Mouse (Mus musculus) heart, embryonic 13.5 days (tissue): ENCODE data around the gene Igf2r. TPM values are rescaled to one million over a fixed set of nuclear protein-coding genes. Genes with fewer than 3 reads are reported as not detected.

ENCODE experiments used
- ATAC-seq: fragments of 200-750 bp; cut with Nextera tagmentation; 2 replicates; pipeline ENCODE4 v1.8.0; 2017; ENCODE audit warnings: moderate TSS enrichment; ENCODE audit not compliant: insufficient number of reproducible peaks, low FRiP score, low TSS enrichment; ENCODE audit errors: extremely low read depth
- H3K27ac ChIP-seq: fragments of 300-500 bp; sonication (generic); replicated peaks from 2 replicates; pipeline ENCODE4 v1.5.1; 2015; ENCODE audit warnings: moderate library complexity, mild to moderate bottlenecking, inconsistent platforms
- H3K27me3 ChIP-seq: fragments of 300-500 bp; sonication (generic); replicated peaks from 2 replicates; pipeline ENCODE4 v1.6.1; 2015; ENCODE audit warnings: mild to moderate bottlenecking, inconsistent platforms
- H3K36me3 ChIP-seq: fragments of 300-500 bp; sonication (generic); 2 replicates; pipeline ENCODE4 v1.6.1; 2015; ENCODE audit warnings: mild to moderate bottlenecking, inconsistent platforms
- H3K4me1 ChIP-seq: fragments of 300-500 bp; sonication (generic); 2 replicates; pipeline ENCODE4 v1.6.1; 2015; ENCODE audit warnings: inconsistent platforms
- H3K4me2 ChIP-seq: fragments of 300-500 bp; sonication (generic); 2 replicates; pipeline ENCODE4 v1.6.1; 2015; ENCODE audit warnings: inconsistent platforms, mild to moderate bottlenecking, moderate library complexity
- H3K4me3 ChIP-seq: fragments of 300-500 bp; sonication (generic); 2 replicates; pipeline ENCODE4 v1.5.1; 2015; ENCODE audit warnings: moderate library complexity, mild to moderate bottlenecking, inconsistent platforms
- H3K9ac ChIP-seq: fragments of 300-500 bp; sonication (generic); 2 replicates; pipeline ENCODE4 v1.6.1; 2015; ENCODE audit warnings: inconsistent platforms, mild to moderate bottlenecking, moderate library complexity
- H3K9me3 ChIP-seq: fragments of 300-500 bp; sonication (generic); 2 replicates; pipeline ENCODE4 v1.6.1; 2016; ENCODE audit warnings: inconsistent platforms
- WGBS: fragments of 180-500 bp; shearing (Covaris S2); methylation state at CpG from one replicate; pipeline ENCODE4 v1.1.7; 2015; ENCODE audit warnings: mixed read lengths; 5-methylcytosine and 5-hydroxymethylcytosine counted together
- polyA plus RNA-seq: library from polyadenylated mRNA; unstranded; fragments of >200 nt; fragmentation: Nextera tagmentation; extraction: Ambion mirVana; gene quantifications from 2 replicates; pipeline ENCODE4 v1.2.1, GENCODE M21; 2015

Gene Igf2r
- polyA plus RNA-seq, 1 experiment from 2014 or later = 143 TPM

DNA sequence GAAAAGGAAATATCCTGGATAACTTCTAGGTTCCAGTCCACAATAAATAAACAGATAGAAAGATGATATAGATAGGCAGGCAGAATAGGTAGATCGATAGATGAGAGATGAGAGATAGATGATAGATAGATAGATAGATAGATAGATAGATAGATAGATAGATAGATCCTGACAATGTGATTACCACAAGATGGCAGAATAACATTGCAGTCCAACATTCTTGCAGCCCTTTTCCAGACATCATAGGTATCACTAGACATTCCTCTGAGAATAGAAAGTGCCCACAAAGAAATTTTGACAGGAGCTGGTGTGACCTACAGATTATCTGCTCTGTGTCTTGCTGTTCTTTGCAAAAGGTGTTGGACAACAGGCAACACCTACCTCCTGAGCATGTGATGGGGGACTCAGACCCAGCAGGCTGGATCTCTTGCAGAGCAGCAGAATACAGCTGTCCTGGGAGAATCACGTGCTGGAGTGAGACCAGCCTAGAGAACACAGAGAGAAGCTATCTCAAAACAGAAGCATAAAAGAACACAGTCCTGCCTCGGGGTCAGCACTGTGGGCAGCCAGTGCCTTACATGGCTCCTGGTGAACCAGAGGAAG, 28.1 kb upstream of the Igf2r start:
- Histone ChIP-seq H3K27me3 (no peaks in the 10 kb centered on the region), H3K4me2 (no peak overlapping the region), H3K27ac (peak overlapping the region; percentile 99), H3K9me3 (no peaks in the 10 kb centered on the region), H3K36me3 (peaks cover 41% of the 10 kb centered on the region), H3K4me3 (no peak overlapping the region), H3K4me1 (peaks cover 87% of the 10 kb centered on the region), H3K9ac (peak overlapping the region; percentile 60)
- no peak for ATAC-seq
- 48% methylated on average over 3 of the region's 3 CpGs for WGBS

DNA sequence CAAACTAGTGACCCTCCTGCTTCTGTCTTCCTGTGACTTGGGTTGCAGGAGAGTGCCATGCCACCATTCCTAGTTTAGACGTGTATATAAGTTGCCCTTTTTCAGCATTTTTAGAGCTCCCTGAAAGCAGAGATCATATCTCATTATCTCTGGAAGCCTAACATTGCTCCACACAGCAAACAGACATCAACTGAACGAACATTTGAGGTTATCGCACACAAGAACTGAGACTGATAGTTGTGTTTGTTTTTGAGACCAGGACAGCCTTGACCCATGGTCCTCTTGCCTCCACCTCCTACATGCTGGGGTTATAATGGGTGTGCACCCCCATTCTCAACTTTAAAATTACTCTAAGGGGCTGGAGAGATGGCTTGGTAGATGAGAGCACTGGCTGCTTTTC, 27.2 kb upstream of the Igf2r start:
- Histone ChIP-seq H3K4me1 (peaks cover 90% of the 10 kb centered on the region), H3K9me3 (no peaks in the 10 kb centered on the region), H3K9ac (no peak overlapping the region), H3K36me3 (peaks cover 35% of the 10 kb centered on the region), H3K4me2 (no peak overlapping the region), H3K4me3 (no peak overlapping the region), H3K27me3 (no peaks in the 10 kb centered on the region), H3K27ac (peak overlapping the region; percentile 99)
- 57% methylated on average over 3 of the region's 3 CpGs for WGBS
- no peak for ATAC-seq

DNA sequence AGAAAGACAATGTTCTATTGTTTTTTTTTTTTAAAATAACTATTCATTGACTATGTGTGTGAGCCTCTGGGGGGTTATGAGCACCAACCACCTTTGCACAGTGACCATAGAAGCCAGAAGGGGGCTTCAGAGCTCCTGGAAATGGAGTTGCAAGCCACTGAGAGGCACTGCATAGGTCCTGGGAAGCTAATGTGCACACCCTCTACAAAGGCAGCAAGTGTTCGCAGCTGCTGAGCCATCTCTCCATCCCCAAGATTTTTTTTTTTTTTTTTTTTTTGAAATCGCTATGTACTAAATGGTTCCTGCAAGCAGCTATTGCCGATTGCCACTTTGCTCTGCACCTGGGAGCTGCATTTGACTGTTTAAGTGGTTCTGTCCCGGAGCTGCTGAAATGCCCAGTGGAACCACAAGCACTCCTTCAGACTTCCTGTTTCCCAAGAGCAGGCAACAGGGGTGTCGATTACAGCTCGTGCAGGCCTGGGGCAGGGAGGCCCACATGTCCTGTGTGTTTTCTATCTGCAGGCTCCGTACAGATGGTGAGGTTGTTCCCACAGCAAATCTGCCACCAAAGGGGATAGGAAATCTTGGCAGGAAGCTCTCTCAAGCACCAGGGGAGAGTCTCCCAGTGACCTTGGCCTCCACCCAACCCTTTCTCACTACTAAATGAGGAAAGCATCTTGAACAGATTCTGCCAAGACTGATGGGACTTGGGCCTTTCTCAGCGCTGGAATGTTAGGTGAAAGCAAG, 24.4 kb upstream of the Igf2r start:
- no peak for ATAC-seq
- Histone ChIP-seq H3K9me3 (no peaks in the 10 kb centered on the region), H3K9ac (peak overlapping the region; percentile 47), H3K4me3 (no peak overlapping the region), H3K36me3 (peaks cover 31% of the 10 kb centered on the region), H3K27me3 (no peaks in the 10 kb centered on the region), H3K4me1 (peaks cover 96% of the 10 kb centered on the region), H3K4me2 (peak overlapping the region; percentile 11; the same call in 1 of the 2 replicates), H3K27ac (peak overlapping the region; percentile 99)
- 13% methylated on average over 8 of the region's 8 CpGs for WGBS

DNA sequence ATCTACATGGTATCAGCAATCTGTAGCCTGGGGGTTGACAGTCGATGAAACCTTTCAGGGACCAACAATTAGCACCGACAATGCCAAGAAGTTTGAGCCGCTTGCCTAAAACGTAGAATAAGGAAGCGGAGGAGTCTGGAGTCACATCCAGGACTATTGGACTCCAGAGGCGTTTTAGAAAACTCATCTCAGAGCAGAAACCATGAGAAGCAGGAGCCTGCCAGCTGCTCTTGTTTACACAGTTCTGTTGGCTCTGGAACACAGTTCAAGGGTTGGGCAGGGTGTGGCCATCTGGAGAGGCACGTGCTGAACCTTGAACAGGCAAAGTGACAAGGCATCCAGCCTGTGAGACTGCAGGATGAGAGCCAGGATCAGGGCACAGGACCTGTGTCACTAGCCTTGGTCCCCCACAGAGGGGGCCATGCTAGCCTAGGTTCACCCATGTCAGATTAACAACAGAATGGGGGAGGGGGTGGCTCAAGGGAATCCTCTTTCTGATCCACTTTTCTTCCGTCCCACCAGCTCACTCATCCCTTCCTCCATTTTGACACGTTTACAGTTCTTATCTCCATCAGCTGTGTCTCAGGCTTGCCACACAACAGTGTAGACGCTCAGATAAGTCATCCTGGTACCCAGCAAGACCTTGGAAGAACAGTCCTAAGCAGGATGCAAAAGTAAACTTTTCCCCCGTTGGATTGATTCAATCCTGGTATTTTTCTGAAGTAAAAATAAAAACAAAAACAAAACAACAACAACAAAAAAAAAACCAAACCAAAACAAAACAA, 23.1 kb upstream of the Igf2r start:
- Histone ChIP-seq H3K4me3 (no peak overlapping the region), H3K27me3 (no peaks in the 10 kb centered on the region), H3K4me2 (no peak overlapping the region), H3K4me1 (peaks cover 84% of the 10 kb centered on the region), H3K9me3 (peaks cover 6% of the 10 kb centered on the region; the same call in 1 of the 2 replicates), H3K27ac (peak overlapping the region; percentile 99), H3K9ac (peak overlapping the region; percentile 11; the same call in 1 of the 2 replicates), H3K36me3 (peaks cover 32% of the 10 kb centered on the region)
- peak; percentile 34; the same call in 1 of the 2 replicates for ATAC-seq
- WGBS = 42% methylated on average over 11 of the region's 11 CpGs

DNA sequence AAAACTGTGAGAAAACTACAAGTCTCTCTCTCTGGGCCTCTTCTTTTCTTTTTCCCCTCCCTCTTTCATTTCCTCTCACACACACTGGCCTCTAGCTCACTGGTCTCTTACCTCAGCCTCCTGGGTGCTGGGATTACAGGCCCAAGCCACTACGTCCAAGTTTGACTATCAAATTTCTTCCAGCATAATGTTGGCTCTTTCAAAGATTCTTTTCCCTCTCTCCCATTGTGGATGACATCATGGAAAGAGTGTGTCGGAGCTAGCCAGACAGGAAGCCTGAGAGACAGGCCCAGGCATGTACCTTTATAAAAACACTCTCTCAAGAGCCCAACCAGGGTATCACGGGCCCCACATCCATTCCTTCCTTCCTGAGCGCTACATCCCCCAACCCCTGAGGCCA, 22.0 kb upstream of the Igf2r start:
- Histone ChIP-seq H3K9me3 (peaks cover 8% of the 10 kb centered on the region; the same call in 1 of the 2 replicates), H3K4me1 (peaks cover 81% of the 10 kb centered on the region), H3K36me3 (peaks cover 43% of the 10 kb centered on the region), H3K4me3 (0 out of 2 replicates have a peak overlapping the region, but pooled peaks have one; percentile 5), H3K4me2 (peak overlapping the region; percentile 51), H3K9ac (peak overlapping the region; percentile 74), H3K27ac (peak overlapping the region; percentile 99), H3K27me3 (no peaks in the 10 kb centered on the region)
- ATAC-seq = no peak
- 12% methylated on average over 4 of the region's 4 CpGs for WGBS

DNA sequence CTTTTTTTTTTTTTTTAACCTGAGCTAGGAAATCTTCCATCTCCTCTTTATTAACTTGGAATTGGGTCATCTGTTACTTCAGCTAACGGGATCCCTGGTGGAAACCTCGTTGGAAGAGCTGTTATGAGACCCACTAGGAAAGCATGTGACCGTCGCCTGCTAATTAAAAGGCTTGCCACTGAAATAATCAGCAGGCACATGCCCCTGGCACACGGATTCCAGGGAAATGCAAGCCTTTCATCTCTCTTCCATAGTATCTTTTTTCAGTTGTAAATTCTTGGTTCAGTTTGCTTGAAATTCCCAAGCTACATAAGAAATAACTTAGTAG, 21.6 kb upstream of the Igf2r start:
- H3K27me3 ChIP-seq = no peaks in the 10 kb centered on the region
- peaks cover 81% of the 10 kb centered on the region for H3K4me1 ChIP-seq
- peaks cover 47% of the 10 kb centered on the region for H3K36me3 ChIP-seq
- H3K9me3 ChIP-seq = peaks cover 8% of the 10 kb centered on the region; the same call in 1 of the 2 replicates
- peak overlapping the region; percentile 99 for H3K27ac ChIP-seq
- H3K4me3 ChIP-seq = 0 out of 2 replicates have a peak overlapping the region, but pooled peaks have one; percentile 5
- WGBS = 8% methylated on average over 5 of the region's 5 CpGs
- peak overlapping the region; percentile 51 for H3K4me2 ChIP-seq
- peak overlapping the region; percentile 74 for H3K9ac ChIP-seq
- ATAC-seq = no peak

DNA sequence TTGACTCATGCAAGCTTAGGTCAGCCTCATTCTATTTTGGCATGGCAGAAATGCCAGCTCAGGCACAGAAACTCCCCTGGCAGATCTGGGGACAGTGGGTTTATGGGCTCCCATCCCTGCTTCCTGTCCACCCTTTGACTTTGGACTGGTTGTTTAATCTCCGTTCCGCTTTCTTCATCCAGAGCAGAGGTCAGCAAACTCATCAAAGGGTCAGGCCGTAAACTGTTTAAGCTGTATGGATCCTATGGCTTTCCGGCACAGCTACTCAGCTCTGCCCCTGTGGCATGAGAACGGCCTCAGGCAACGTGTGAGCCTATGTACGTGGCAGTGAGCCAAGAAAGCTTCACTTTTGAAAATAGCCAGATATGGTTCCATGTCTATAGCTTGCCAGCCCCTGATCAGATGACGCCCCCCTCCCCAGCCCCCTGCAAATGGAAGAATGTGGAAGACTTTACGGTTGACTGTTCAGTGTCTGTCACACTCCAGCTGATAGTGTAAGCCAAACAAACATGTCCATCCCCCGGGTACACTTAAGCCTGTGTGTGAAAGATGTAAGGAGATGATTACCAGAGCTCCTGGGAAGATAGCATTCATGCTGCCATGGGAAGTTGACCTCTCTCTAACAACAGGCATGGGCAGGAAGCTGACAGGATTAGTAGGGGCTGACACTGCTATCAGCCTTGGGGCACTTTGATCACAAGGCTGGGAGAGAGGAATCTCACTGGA, 21.1 kb upstream of the Igf2r start:
- peak overlapping the region; percentile 74 for H3K9ac ChIP-seq
- peak; percentile 88 for ATAC-seq
- peaks cover 8% of the 10 kb centered on the region; the same call in 1 of the 2 replicates for H3K9me3 ChIP-seq
- 8% methylated on average over 10 of the region's 10 CpGs for whole genome bisulfite sequencing
- peaks cover 50% of the 10 kb centered on the region for H3K36me3 ChIP-seq
- H3K4me3 ChIP-seq = no peak overlapping the region
- peaks cover 78% of the 10 kb centered on the region for H3K4me1 ChIP-seq
- H3K27me3 ChIP-seq = no peaks in the 10 kb centered on the region
- peak overlapping the region; percentile 51 for H3K4me2 ChIP-seq
- H3K27ac ChIP-seq = peak overlapping the region; percentile 99

DNA sequence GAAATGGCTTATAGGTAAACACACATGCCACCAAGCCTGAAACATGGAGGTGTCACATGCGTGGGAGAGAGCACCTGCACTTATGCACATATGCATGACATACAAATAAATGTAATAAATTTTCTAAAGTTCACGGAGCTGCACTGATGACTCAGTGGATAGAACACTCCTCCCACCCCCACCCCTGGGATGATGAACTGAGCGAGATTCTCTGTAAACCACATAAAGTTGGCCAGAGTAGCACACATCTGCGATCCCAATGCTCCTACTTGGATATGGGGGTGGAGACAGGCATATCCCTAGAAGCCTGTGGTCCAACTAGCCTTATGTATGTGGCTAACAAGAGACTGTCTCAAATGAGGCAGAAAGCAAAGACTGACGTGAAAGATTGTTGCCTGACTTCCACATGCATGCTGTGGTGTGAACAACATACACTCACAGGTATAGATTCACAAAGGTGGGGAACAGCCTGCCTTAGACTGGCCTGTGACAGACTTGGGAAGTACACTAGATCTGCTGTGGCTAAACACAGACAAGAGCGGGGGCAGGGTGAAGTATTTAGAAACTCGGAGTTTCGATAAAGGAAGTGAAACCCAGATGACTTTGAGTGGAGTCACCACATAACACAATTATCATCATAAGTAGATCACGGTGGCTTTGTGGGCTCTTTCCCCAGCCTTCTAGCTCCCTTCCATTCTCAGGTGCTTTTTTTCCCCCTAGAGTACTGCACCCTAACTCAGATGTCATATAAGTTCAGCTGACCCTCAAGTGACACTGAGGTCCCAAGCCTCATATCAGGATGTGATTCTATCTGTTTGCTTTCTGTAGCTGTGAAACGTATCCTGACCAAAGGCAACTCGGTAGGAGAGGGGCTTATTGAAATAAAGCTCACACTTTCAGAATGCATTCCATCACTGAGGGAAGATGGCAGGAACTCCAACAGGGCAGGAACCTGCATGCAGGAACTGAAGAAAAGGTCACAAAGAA, 13.7 kb upstream of the Igf2r start:
- H3K9ac ChIP-seq = peak overlapping the region; percentile 60

DNA sequence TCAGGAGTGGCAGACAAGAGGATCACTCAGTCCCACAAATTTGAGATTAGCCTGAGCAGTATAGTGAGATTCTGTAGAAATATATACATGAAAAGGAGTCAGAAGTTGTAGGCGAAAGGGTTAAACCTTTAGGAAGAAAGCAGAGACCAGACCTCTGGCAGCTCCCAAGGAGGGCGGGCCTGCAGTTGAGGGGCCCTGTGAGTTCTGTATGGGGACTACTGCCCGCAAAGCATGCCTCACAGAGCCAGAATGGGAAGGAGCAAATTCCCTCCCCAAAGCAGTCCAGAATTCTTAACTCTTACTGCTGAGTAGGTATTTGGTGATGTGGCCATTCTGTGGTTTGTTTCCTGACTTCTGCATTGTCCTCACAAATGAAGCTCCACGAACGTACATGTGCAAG, 11.6 kb upstream of the Igf2r start:
- peak overlapping the region; percentile 75 for H3K9ac ChIP-seq
- WGBS = 18% methylated on average over 5 of the region's 5 CpGs
- ATAC-seq = no peak
- H3K27ac ChIP-seq = peak overlapping the region; percentile 95
- H3K4me3 ChIP-seq = no peak overlapping the region; the same call in 1 of the 2 replicates
- no peaks in the 10 kb centered on the region for H3K27me3 ChIP-seq
- peaks cover 49% of the 10 kb centered on the region for H3K36me3 ChIP-seq
- peaks cover 68% of the 10 kb centered on the region for H3K4me1 ChIP-seq
- peak overlapping the region; percentile 56 for H3K4me2 ChIP-seq
- no peaks in the 10 kb centered on the region for H3K9me3 ChIP-seq

More for the DNA sequence above, 13.7 kb upstream of the Igf2r start:
- WGBS = 45% methylated on average over 11 of the region's 11 CpGs
- no peak for ATAC-seq
- peaks cover 69% of the 10 kb centered on the region for H3K4me1 ChIP-seq
- H3K9me3 ChIP-seq = peaks cover 8% of the 10 kb centered on the region; the same call in 1 of the 2 replicates
- H3K4me3 ChIP-seq = no peak overlapping the region
- no peak overlapping the region for H3K4me2 ChIP-seq
- no peaks in the 10 kb centered on the region for H3K27me3 ChIP-seq
- peak overlapping the region; percentile 95 for H3K27ac ChIP-seq
- H3K36me3 ChIP-seq = peaks cover 51% of the 10 kb centered on the region

DNA sequence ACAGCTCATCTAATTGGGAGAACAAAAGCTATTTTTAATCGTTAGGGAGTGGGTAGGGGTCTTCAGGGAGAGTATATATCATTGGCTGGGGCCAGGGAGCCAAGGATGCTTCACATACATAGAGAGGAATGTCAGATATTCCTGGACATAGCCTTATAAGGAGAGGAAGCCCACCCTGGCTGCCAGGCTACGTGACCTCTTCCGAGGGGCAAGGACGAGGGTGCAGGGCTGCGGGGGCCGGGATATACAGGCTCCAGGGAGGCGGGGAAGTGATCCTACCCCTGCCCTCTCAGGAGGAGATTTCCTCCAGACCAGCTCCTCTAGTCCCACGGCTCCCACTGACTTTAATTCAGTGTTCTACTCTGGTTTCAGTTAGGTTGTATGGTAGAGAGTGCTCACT, 10.7 kb upstream of the Igf2r start:
- peak; percentile 54; the same call in 1 of the 2 replicates for ATAC-seq
- no peak overlapping the region for H3K4me3 ChIP-seq
- peak overlapping the region; percentile 75 for H3K9ac ChIP-seq
- WGBS = 3% methylated on average over 8 of the region's 8 CpGs
- no peaks in the 10 kb centered on the region for H3K27me3 ChIP-seq
- peak overlapping the region; percentile 56 for H3K4me2 ChIP-seq
- peak overlapping the region; percentile 95 for H3K27ac ChIP-seq
- peaks cover 49% of the 10 kb centered on the region for H3K36me3 ChIP-seq
- H3K9me3 ChIP-seq = no peaks in the 10 kb centered on the region
- H3K4me1 ChIP-seq = peaks cover 66% of the 10 kb centered on the region
